Mouse (Mus musculus) embryonic fibroblast, embryonic 13.5 days (primary cell): ENCODE measurements around the gene Sptbn1.

ENCODE experiments used
- CTCF ChIP-seq: IDR thresholded peaks from 2 replicates; pipeline ENCODE4 v1.5.1; 2011; ENCODE audit warnings: mild to moderate bottlenecking, control low read depth, low read length, moderate library complexity, borderline replicate concordance; ENCODE audit not compliant: insufficient read depth
- POLR2A ChIP-seq: IDR thresholded peaks from 2 replicates; pipeline ENCODE4 v1.6.1; 2011; ENCODE audit warnings: low read depth, mild to moderate bottlenecking, control low read depth, low read length, moderate library complexity

DNA sequence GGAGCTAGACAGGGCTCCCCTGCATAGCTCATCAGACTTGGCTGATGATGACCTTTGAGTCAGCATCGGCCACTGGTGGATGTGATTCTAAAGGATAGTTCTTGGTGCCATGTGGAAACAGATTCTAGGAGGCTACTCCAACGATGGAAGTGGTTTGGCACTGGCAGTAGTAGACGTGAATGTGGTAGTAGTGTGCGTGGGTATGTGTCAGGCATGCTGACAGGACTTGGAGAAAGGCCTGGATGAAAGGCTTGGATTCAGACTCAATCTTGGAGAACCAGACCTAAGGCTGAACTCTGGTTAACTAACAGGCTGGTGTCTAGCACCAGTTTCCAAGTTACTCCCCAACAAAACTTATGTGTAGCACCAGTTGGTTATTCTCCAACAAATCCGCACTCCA lies 46.9 kb downstream of the Sptbn1 start:
- TF ChIP-seq CTCF (no peak), POLR2A (no peak)
